Mouse (Mus musculus) heart, embryonic 12.5 days (tissue): ENCODE measurements around the gene Gusb. TPM values are rescaled to one million over a fixed set of nuclear protein-coding genes. Genes with fewer than 3 reads are reported as not detected.
"Not testable (repeated sequence)": the region's sequence is repeated elsewhere in the genome, so short reads cannot be mapped to it uniquely, and the experiment has no call there.

Experiments used
- ATAC-seq: fragments of 200-750 bp; cut with Nextera tagmentation; 2 replicates; pipeline ENCODE4 v1.8.0; 2017; ENCODE audit warnings: moderate TSS enrichment, moderate library complexity; ENCODE audit not compliant: insufficient number of reproducible peaks, low FRiP score
- H3K27ac ChIP-seq: fragments of 300-500 bp; sonication (generic); 2 replicates; pipeline ENCODE4 v1.5.1; 2016; ENCODE audit warnings: mild to moderate bottlenecking, moderate library complexity; ENCODE audit not compliant: poor library complexity, severe bottlenecking
- H3K27me3 ChIP-seq: fragments of 300-500 bp; sonication (generic); replicated peaks from 2 replicates; pipeline ENCODE4 v1.6.1; 2016; ENCODE audit warnings: mild to moderate bottlenecking, moderate library complexity
- H3K36me3 ChIP-seq: fragments of 300-500 bp; sonication (generic); 2 replicates; pipeline ENCODE4 v1.6.1; 2016; ENCODE audit warnings: mild to moderate bottlenecking, moderate library complexity
- H3K4me1 ChIP-seq: fragments of 300-500 bp; sonication (generic); replicated peaks from 2 replicates; pipeline ENCODE4 v1.6.1; 2016; ENCODE audit warnings: mild to moderate bottlenecking
- H3K4me2 ChIP-seq: fragments of 300-500 bp; sonication (generic); 2 replicates; pipeline ENCODE4 v1.6.1; 2016; ENCODE audit warnings: mild to moderate bottlenecking, moderate library complexity
- H3K4me3 ChIP-seq: fragments of 300-500 bp; sonication (generic); 2 replicates; pipeline ENCODE4 v1.5.1; 2016; ENCODE audit warnings: mild to moderate bottlenecking
- H3K9ac ChIP-seq: fragments of 300-500 bp; sonication (generic); 2 replicates; pipeline ENCODE4 v1.6.1; 2016; ENCODE audit warnings: mild to moderate bottlenecking, moderate library complexity
- H3K9me3 ChIP-seq: fragments of 300-500 bp; sonication (generic); replicated peaks from 2 replicates; pipeline ENCODE4 v1.6.1; 2016; ENCODE audit warnings: mild to moderate bottlenecking, moderate library complexity
- WGBS: fragments of 180-500 bp; shearing (Covaris S2); methylation state at CpG from one replicate; pipeline ENCODE4 v1.1.7; 2016; 5-methylcytosine and 5-hydroxymethylcytosine counted together
- polyA plus RNA-seq: library from polyadenylated mRNA; unstranded; fragments of >200 nt; fragmentation: Nextera tagmentation; extraction: Ambion mirVana; gene quantifications from 2 replicates; pipeline ENCODE4 v1.2.1, GENCODE M21; 2016

Gusb gene
- polyA plus RNA-seq, 1 experiment from 2014 or later, result 48.1 TPM

- H3K4me1 ChIP-seq, result peaks cover 5% of the 10 kb centered on the region
- peaks cover 50% of the 10 kb centered on the region for H3K27me3 ChIP-seq
- H3K4me2 ChIP-seq, result no peak overlapping the region
- no peak overlapping the region for H3K9ac ChIP-seq
- no peak for ATAC-seq
- peaks cover 47% of the 10 kb centered on the region for H3K36me3 ChIP-seq
- H3K9me3 ChIP-seq, result no peaks in the 10 kb centered on the region; the same call in 1 of the 2 replicates
- 91% methylated on average over 4 of the region's 4 CpGs for WGBS
- H3K27ac ChIP-seq, result no peak overlapping the region
- no peak overlapping the region for H3K4me3 ChIP-seq
These were observed 38.4 kb upstream of the Gusb start for GRCm38 (mm10) chr5:130041262-130041661.

- H3K27ac ChIP-seq, result no peak overlapping the region
- peaks cover 49% of the 10 kb centered on the region for H3K36me3 ChIP-seq
- ATAC-seq, result no peak
- H3K4me2 ChIP-seq, result no peak overlapping the region
- H3K4me3 ChIP-seq, result no peak overlapping the region
- H3K27me3 ChIP-seq, result peaks cover 49% of the 10 kb centered on the region
- H3K9me3 ChIP-seq, result no peaks in the 10 kb centered on the region; the same call in 1 of the 2 replicates
- 88% methylated on average over 4 of the region's 4 CpGs for WGBS
- H3K4me1 ChIP-seq, result peaks cover under 1% of the 10 kb centered on the region; the same call in 1 of the 2 replicates
- H3K9ac ChIP-seq, result no peak overlapping the region
These were observed 37.9 kb upstream of the Gusb start for GRCm38 (mm10) chr5:130040797-130041196.

- no peak for ATAC-seq
- H3K36me3 ChIP-seq, result peaks cover 55% of the 10 kb centered on the region
- H3K9me3 ChIP-seq, result no peaks in the 10 kb centered on the region; the same call in 1 of the 2 replicates
- H3K27me3 ChIP-seq, result peaks cover 24% of the 10 kb centered on the region
- no peak overlapping the region for H3K4me3 ChIP-seq
- no peaks in the 10 kb centered on the region for H3K4me1 ChIP-seq
- no peak overlapping the region for H3K27ac ChIP-seq
- no peak overlapping the region for H3K4me2 ChIP-seq
- no peak overlapping the region for H3K9ac ChIP-seq
- WGBS, result 62% methylated on average over 19 of the region's 19 CpGs
These were observed 35.1 kb upstream of the Gusb start for GRCm38 (mm10) chr5:130037752-130038455.

GRCm38 (mm10) chr5:130036300-130036699 is 33.5 kb upstream of the Gusb start:
- not testable (repeated sequence) for ATAC-seq, H3K9ac ChIP-seq, H3K9me3 ChIP-seq, H3K4me2 ChIP-seq, H3K4me3 ChIP-seq, H3K27ac ChIP-seq, H3K4me1 ChIP-seq
- 72% methylated on average over 2 of the region's 2 CpGs for whole genome bisulfite sequencing
- peaks cover 41% of the 10 kb centered on the region for H3K36me3 ChIP-seq
- H3K27me3 ChIP-seq, result peaks cover 15% of the 10 kb centered on the region

GRCm38 (mm10) chr5:130033869-130034268 is 31.0 kb upstream of the Gusb start:
- H3K4me2 ChIP-seq, result no peak overlapping the region
- H3K9ac ChIP-seq, result no peak overlapping the region
- no peak overlapping the region for H3K4me3 ChIP-seq
- H3K9me3 ChIP-seq, result no peaks in the 10 kb centered on the region
- WGBS, result 63% methylated on average over 2 of the region's 2 CpGs
- H3K36me3 ChIP-seq, result peaks cover 26% of the 10 kb centered on the region
- no peak for ATAC-seq
- H3K4me1 ChIP-seq, result peaks cover 5% of the 10 kb centered on the region
- no peak overlapping the region for H3K27ac ChIP-seq
- no peaks in the 10 kb centered on the region for H3K27me3 ChIP-seq

- Histone ChIP-seq H3K4me2 (no peak overlapping the region), H3K4me3 (no peak overlapping the region), H3K36me3 (peaks cover 14% of the 10 kb centered on the region), H3K9ac (no peak overlapping the region), H3K27me3 (peaks cover 7% of the 10 kb centered on the region), H3K9me3 (no peaks in the 10 kb centered on the region), H3K27ac (no peak overlapping the region), H3K4me1 (peaks cover 5% of the 10 kb centered on the region)
- ATAC-seq, result no peak
- 92% methylated on average over 19 of the region's 19 CpGs for WGBS
These were observed 28.9 kb upstream of the Gusb start for GRCm38 (mm10) chr5:130031410-130032390.

- Histone ChIP-seq H3K36me3 (no peaks in the 10 kb centered on the region), H3K27ac (peak within 1 kb of the TSS; percentile 91), H3K27me3 (peaks cover 10% of the 10 kb centered on the region), H3K4me3 (peak within 1 kb of the TSS; percentile 78), H3K9me3 (no peaks in the 10 kb centered on the region), H3K4me2 (peak within 1 kb of the TSS; percentile 76), H3K4me1 (peaks cover 8% of the 10 kb centered on the region), H3K9ac (peak within 1 kb of the TSS; percentile 85)
- under 1% methylated on average over 51 of the region's 51 CpGs for WGBS
- ATAC-seq, result peak; percentile 86
These were observed 26.5 kb upstream of the Gusb start, which contains the start of the genes Asl and Crcp for GRCm38 (mm10) chr5:130029142-130029897. Asl (minus strand) TSS chr5:130029247. Crcp (plus strand) TSS chr5:130029290.

GRCm38 (mm10) chr5:130027696-130028095 is 24.8 kb upstream of the Gusb start:
- 82% methylated on average over 7 of the region's 7 CpGs for WGBS
- ATAC-seq, result no peak
- Histone ChIP-seq H3K4me1 (peaks cover 9% of the 10 kb centered on the region), H3K4me3 (no peak overlapping the region), H3K27ac (no peak overlapping the region), H3K36me3 (no peaks in the 10 kb centered on the region), H3K27me3 (peaks cover 10% of the 10 kb centered on the region), H3K9ac (no peak overlapping the region), H3K9me3 (no peaks in the 10 kb centered on the region), H3K4me2 (no peak overlapping the region)

- no peak overlapping the region for H3K4me2 ChIP-seq
- no peaks in the 10 kb centered on the region for H3K9me3 ChIP-seq
- H3K9ac ChIP-seq, result no peak overlapping the region
- H3K4me3 ChIP-seq, result no peak overlapping the region
- no peak for ATAC-seq
- H3K36me3 ChIP-seq, result no peaks in the 10 kb centered on the region
- WGBS, result 69% methylated on average over 5 of the region's 5 CpGs
- peaks cover 10% of the 10 kb centered on the region for H3K27me3 ChIP-seq
- H3K27ac ChIP-seq, result no peak overlapping the region
- H3K4me1 ChIP-seq, result peaks cover 9% of the 10 kb centered on the region
These were observed 24.3 kb upstream of the Gusb start for GRCm38 (mm10) chr5:130027134-130027533.

GRCm38 (mm10) chr5:130023767-130024539 is 21.1 kb upstream of the Gusb start:
- WGBS, result under 1% methylated on average over 32 of the region's 32 CpGs
- Histone ChIP-seq H3K9me3 (no peaks in the 10 kb centered on the region), H3K36me3 (no peaks in the 10 kb centered on the region), H3K4me3 (peak overlapping the region; percentile 68), H3K4me2 (peak overlapping the region; percentile 93), H3K9ac (peak overlapping the region; percentile 75), H3K27me3 (peaks cover 10% of the 10 kb centered on the region), H3K4me1 (peaks cover 9% of the 10 kb centered on the region), H3K27ac (peak overlapping the region; percentile 68)
- peak; percentile 89 for ATAC-seq
